Mouse (Mus musculus) lung, postnatal 14 days (tissue): ENCODE measurements around the gene Col27a1.
A peak's percentile ranks its signal among the peaks of the same experiment; 100 is the strongest.

Source experiments
- DNase-seq: peaks from one replicate; pipeline ENCODE4 v3.0.0; 2021

Col27a1 gene

DNA sequence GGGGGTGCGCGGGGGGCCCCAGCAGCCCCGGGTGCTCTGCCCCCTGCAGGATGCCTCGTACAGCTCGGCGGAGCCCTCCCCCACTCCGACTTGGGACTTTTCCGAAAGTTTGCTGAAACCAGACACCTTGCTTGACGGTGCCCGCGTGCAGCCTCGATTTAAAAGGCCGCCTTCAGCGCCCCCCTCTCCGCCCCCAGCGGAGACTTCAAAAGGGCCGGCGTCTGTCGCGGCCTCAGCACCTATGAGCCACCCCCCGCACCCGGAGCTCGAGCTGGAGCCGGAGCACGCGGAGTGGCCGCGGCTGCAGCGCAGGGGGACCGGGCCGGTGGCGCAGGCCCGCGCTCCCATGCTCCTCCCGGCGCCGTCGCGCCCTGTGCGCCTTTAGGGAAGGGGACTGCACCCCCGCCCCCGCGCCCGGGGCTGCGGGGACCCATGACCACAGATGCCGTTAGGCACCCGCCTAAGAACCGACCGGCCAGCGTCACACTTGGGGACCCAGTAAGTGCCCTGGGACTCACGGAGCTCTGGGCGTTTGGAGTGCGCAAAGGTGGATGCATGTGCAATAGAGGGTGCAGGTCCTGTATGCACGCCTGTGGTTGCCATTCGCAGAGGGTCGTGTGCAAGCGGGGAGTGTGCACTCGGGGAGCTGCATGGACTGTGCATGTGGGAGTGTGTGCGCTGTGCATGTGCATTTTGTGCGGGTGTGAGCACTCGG lies at the start of gene Col27a1:
Col27a1 (plus strand) TSS at position 98 of the 715 bp plus-strand sequence.
- DNase-seq = no peak

DNA sequence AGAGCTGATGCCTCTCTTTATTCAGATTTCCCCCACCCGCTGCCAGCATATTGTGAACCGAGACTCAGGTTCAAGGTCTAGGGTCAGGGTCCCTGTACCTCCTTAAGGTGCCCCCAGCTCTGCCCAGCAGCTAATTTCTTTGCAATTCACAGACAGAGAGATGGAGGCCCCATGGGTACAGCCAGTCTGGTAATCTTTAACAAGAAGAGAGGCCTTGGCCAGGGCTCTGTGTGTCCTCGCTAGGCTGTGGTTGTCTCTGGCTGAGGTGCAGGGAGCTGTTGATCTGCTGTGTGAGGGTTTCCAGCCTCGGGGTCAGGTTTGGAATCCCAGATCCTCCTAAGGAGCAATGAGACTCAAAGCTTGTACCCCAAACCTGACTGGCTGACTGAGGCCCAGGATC lies 48.2 kb upstream of the Col27a1 start:
- no peak for DNase-seq

DNA sequence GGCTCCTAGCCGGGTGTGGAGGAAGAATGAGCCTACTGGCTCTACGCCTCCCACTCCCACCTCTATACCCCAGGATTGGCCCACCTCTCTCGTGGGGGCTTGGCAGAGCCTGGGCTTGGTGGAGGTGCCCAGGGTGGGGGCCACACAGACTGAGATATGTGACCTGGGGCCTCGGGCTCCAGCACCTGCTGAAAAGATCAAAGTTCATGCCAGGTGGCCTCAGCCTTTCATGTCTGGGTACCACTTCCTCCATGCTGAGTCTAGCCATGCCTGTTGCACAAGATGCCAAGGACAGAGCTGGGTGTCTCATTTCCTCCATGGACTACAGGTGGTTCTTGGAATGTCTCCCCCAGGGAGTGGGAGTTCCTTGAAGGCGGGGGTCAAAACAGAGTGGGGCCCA lies 47.5 kb upstream of the Col27a1 start:
- no peak for DNase-seq

DNA sequence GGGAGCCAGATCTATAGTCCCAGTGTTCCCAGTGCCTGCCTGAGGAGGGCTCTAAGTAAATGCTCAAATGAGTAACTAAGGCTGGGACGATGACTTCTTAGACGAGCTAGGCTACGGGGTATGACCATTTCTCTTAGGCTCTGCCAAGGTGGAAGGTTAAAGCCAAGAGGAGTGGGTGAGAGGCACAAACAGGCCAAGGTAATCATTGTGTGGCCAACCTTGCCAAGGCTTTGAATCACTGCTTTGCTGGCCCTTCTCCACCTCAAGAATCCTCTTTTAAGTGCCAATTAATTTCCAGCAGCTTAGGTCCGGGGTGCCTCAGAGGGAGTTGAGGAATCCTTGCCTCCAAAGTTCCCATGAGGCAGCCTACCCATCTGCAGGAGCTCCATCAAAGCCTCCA lies 43.7 kb upstream of the Col27a1 start:
- DNase-seq = no peak

DNA sequence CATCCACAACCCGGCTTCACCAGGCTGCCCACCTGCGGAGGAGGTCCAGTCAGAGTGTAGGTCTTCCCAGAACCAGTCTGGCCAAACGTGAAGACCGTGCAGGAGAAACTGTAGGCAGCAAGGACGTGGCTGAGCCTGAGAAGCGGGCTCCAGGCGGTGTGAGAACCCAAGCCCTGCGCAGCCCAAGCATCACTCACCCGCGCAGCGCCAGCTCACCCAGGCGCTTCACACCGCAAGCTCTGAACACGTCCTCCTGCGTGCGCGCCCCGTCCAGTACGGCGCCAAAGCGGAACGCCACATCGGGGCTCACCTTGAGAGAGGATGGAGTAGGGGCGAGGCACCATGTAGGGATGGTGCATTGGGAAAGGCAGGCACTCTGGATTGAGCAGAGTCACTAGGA lies 42.7 kb upstream of the Col27a1 start:
- DNase-seq = no peak

DNA sequence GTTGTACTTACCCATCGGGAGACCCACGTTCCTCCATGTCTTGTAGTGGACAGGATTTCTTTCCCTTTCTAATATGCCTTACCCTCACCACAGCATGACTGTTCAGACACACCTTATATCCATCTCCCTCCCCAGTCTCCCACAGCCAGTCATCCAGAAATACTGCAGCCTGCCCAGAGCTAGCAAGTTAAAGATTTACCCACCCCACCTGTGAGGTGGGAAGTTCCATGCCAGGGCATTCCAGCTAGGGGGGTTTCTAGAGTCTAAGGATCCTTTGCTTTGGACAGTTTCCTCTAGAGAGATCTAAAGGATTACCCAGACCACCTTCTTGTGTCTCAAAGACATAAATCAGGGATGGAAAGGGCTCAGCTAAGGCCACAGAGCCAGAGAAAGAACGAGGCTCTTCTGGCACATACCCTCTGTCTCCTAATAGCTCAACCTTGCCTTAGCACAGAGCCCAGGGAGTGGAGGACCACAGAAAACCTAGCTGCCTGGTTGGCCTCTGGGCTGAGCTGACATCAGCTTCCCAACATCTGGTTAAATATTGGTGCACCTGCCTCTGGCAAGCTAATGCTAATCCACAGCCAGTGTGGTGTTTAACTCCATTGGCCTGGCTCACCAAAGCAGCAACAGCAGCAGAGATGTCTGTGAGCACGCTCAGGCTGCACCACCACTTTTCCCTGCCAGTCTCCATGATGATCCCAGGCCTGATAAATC lies 41.7 kb upstream of the Col27a1 start, which contains the start of gene Kif12:
Kif12 (minus strand) TSS at position 163 of the 717 bp plus-strand sequence.
- no peak for DNase-seq

DNA sequence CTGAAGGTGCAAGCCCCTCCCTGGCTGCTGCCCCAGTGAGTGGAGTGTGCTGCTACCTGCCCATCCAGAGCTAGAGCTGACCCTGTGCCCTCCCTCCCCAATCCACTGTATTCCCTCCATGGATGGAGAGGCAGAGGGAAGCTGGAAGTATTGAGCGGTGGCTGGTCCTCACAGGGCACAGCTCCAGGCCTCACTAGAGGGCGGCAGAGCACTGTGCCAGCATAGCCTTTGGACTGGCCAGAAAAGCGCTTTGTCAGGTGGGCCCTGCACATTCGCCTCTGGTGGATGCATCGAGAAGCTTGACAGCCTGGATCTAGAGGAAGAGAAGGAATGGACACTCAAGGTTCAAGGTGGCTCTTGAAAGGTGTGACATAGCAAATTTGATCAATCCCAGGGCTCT lies 32.2 kb upstream of the Col27a1 start:
- DNase-seq = peak; percentile 70

DNA sequence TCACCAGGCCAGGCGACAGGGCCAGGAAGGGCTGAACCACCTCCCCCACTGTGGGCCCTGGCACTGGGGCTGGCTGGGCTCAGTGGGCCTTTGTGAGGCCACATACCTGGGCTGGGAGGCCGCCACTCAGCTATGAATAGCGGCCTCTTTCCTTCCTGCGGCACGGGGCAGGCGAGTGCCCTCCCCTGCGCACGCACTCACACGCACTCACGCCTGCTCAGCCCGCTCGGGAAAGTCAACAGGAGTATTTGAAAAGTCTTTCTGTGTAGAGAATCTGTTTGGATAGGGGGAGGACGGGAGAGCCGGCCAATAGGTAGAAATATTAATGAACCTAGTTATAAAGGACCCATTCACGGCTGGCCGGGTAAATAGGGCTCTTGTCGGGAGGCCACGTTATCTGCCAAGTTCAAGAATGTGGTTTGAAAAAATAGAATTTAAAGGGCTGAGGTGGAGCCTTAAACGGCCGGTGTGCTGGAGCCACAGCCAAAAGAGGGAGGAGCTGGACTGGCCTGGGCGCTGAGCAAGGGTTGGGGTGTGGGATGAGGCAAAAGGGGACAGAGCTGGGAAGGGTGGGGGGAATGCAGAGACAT lies 27.4 kb upstream of the Col27a1 start:
- peak; percentile 38 for DNase-seq

DNA sequence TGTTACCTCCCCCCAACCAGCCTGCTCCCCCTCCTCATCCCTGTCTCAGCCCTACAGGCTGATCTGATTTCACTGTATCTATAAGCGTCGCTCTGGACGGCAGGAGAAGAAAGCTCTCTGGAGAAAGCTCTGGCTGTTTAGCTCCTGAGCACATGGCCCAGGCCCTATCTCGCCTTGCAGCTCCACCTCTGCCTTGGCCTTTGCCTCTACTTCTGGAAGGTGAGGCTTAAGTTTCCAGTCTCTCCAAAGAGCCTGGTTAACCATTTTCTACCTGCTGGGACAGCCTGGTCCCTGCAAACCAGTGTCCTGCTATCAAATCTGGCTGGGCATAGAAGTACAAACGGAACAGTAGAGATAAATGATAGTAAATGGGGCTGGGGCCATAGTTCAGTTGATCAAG lies 22.2 kb upstream of the Col27a1 start:
- no peak for DNase-seq

DNA sequence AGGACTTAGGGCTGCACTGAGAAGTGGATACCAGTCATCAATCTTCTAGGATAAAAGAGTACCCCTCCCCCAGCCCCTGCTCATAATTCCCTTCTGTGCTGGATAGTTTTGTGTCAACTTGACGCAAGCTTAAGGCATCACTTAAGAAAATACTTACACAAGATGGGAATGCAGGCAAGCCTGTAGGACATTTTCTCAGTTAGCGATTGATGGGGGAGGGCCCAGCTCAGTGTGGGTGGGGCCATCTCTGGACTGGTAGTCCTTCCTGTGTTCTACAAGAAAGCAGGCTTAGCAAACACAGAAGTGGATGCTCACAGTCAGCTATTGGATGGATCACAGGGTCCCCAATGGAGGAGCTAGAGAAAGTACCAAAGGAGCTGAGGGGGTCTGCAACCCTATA lies 19.4 kb upstream of the Col27a1 start:
- DNase-seq = no peak

DNA sequence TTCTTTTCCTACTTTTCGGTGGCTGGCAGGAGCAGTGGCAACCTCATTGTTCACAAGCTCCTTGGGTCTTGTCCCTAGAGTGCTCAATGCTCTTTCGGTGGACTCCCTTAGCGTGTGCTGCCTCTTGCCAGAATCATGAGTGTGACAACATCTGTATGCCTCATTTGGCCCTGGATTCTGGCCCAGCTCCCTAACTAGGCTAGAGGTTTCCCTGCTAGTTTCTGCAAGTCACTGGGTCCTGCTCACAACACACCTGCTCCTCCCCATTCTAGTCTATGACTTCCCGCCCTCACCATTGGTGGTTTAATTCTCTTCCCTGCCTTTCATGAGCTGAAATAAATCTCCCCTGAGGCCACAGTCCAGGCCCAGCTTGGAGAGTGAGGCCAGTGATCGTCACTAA lies 14.4 kb upstream of the Col27a1 start:
- no peak for DNase-seq

DNA sequence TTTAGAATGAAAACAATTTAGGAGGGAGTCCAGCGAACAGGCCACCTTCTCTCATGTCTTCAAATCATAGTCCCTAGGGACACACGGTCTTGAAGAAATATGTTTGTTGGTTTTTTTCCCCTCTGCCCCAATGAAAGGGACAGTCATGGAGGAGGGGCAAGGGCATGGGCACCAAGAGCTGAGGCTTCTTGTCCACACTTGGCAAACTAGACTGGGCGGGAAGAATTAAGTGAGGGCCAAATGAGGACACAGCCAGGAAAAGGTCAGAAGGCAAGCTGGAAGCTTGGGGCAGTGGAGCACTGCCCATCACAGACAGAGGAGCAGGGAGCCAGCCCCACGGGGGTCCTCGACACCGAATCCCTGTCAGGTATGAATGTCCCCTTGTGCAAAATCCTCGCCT lies 9.9 kb upstream of the Col27a1 start:
- DNase-seq = no peak

DNA sequence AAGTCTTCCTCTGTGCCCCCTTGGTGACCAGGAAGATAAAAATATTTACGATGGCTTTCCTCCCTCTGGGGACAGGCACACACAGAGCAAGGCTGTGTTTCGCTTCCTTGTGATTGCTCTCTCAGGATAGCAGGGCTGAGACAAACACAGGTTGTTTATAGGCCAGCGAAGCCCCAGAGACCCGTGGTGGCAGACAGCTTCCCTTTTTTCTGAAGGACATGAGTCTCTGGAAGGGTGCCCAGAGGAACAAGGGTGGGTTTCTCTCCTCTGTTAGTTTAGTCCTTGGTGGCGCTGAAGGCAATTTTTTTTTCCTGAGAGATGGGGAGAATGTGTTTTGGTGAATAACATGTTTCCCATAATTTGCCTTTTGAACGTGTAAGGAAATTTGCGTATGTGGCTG lies 8.2 kb upstream of the Col27a1 start:
- no peak for DNase-seq

DNA sequence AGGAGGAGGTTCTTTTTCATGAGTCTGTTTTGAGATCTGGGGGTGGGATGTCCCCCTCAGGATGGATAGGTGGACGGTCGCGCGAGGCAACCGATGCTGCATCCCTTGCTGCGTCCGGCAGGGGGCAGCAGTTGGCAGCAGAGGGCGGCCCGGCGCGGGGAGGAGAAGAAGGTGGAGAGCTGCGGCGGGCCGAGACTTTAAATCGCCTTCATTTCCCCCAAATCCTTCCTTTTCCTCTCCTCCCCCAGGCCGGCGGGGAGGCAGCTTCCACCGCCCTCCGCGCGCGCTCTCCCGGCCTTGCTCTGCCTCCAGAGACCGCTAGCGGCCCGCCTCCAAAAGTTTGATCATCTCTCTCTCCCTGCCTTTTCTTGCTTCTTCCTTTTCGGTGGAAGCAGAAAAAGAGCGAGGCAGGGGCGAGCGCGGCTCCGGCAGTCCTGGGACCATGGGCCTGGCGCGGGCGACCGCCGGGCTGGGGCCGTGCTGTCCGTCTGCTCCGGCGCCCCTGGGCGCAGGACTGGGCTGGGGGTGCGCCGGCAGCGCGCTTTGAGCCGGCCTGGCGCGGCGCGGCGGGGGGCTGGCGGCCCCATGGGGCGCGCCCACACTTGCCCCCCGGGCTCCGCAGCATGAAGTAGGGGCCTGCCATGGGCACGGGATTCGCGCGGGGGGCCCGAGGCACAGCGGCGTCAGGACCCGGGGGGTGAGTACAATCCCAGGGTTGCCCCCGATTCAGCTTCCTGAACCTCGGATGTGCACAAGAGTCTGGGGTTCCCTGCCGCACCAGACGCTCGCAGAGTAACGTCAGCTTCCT lies 1.6 kb downstream of the Col27a1 start:
- peak; percentile 86 for DNase-seq

DNA sequence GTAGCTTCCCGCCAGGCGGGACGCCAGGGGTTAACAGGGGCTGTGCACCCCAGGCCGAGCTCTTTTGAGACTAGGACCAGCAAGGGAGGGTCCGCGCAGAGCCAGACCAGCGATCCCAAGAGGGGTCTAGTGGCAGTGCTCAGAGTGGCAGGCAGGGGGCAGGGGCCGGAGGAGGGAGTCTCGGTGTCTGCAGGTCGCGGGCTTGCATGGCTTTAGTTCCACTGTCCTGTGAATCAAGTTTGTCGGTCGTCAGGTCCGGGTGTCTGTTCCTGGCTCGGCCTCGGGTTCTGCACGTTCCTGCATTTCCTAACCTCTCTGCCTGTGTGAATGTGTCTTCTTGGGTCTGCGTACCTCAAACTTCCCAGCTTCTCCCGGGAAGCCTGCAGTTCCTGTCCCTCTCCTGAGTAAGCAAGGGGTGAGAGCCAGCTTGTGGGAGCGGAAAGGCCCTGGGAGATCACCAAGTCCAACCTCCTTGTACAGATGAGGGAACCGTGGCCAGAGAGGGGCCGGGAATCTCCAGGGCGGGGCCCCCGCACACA lies 2.3 kb downstream of the Col27a1 start:
- DNase-seq = peak; percentile 59

DNA sequence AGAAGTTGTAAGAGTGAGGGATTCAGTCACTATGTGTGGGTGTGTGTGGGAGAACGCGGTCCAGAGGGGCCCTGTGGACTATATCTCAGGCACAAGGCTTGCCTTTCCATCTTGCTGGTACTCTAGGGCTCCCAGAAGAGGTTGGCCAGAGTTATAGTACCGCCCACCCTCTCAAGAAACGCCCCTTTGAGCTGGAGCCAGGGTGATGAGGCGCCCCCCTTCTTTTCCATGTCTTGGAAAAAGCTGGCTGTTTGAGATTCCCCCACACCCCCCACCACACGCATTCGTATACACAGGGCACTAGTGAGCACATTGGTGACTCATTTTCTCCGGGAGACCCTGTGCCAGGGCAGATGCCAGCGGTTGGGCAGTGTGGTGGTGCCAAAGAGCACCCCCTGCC lies 2.8 kb downstream of the Col27a1 start:
- peak; percentile 62 for DNase-seq

DNA sequence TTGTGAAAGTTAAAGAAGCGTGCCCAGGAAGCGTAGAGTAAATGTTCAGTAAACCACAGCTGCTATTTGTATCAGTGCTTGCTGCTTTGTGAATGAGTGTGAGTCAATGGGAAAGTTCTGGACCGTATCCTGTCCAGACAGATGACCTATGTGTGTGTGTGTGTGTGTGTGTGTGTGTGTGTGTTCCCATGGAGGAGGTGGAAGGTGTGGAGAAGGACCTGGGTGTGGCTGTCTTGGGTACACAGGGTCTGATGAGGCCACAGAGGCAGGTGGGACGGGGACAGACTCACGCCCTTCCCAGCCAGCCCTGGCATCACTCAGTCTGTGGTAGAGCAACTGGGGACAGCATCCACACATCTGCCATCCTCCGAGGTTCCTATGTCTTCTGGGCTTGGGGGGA lies 3.7 kb downstream of the Col27a1 start:
- no peak for DNase-seq

DNA sequence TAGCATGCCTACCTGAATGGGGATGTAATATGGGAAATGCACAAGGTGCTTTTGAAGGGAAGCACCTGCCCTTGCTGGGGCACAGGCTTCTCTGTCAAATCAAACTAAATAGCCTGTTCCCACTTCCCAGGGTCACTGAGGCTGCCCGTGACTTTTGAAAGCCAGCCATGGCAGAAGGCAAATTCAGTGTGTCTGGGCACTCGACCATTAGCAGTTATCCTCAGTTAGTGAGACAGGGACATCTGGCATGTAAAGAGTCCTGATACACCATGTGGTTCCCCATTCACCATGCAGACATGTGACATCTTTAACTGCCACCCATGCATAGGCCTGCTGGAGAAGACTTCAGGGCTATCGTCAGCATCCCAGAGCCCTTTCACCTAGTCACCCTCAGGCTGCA lies 5.3 kb downstream of the Col27a1 start:
- DNase-seq = no peak

DNA sequence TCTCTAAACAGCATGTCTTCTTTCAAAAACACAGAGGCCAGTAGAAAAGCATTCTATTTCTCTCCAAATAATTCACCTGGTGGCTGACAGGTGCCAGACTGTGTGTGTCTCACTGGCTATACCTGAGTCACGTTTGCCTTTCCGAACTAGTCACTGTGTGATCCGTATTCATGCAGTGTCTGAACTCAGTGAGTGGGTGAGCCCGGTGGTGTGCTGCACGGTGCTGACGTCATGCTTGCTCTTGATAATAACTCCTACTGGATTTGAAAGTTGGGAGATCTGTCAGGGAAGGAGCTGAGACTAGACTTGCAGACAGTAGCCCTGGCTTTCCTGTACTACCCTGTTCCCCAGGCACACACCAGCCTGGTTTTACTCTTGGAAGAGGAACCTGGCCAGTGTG lies 5.8 kb downstream of the Col27a1 start:
- DNase-seq = no peak

DNA sequence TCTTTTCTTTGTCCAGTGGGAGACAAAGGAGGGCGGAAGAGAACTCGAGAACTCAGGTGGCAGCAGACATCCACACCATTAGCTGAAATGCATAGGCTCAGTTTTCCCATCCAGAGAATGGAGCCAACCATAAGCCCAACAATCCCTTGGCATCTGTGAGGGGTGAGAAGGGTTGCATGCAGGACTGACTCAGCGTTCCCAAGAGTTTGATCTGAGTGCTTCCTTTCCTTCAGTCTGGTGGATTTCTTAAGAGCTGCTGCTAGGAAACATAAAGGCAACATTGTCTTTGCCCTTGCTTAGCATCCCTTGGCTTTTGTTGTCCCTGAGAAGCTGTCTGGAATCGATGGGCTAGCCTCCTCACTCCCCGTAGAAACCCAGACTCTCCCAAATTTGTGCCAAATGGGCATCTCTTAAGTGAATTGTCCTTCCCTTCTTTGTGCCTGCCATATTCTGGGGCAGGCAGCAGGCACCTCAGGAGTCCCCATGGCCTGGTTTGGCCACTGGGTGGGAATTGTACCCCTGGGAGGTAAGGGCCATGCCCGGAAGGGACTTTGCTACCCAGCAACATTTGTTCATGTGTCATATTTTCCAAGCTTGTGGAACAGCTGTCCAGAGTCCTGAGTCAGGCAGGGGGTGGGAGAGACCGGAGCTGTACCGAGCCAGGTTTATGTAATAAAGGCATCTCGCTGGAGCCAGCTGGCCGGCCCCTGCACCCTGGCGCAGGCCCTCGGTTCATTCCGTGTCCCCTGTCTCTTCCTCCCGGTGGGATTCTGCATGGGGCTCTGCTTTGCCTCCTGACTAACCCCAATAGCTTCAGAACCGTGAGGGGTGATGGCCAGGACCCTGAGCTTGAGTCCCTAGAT lies 7.5 kb downstream of the Col27a1 start:
- DNase-seq = peak; percentile 51

DNA sequence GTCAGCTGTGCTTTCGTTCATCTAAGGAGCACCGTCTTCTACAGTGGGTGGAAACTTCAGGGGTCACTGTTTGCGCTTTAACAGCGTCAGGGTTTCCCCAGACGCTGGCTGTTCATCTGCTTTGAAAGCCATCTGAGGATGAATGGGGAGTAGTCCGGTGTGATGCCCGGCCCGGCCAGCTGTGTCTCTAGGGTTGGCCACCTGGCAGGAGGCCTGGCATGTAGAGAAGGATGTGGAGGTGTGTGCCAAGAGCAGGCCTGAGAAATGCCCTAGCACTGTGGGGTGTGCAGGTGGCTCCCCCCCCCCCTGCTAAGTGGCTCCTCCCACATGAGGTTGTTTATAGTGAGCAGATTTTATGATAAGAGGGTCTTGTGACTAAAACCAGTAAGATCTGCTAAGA lies 8.4 kb downstream of the Col27a1 start:
- DNase-seq = no peak

DNA sequence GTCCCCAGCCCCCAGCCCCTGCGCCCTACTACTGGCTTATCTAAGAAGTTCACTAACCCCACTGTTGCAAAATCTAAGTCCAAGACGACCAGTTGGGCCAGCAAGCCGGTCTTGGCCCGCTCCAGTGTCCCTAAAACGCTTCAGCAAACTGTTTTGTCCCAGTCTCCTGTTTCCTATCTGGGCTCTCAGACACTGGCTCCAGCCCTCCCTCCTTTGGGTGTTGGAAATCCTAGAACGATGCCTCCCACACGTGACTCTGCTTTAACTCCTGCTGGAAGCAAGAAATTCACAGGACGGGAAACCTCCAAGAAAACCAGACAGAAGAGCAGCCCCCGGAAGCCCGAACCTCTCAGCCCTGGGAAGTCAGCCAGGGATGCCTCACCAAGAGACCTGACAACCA lies 11.6 kb downstream of the Col27a1 start:
- no peak for DNase-seq
